Mouse (Mus musculus): ENCODE measurements at regions not wholly inside any gene's neighbourhood (a gene's known extent, or its start where the extent isn't known, plus 50 kb on each side); places are given as distances from the start of the nearest gene placed in this dataset.

GRCm38 (mm10) chr4:125339056-125339455 is 151.4 kb upstream of the Grik3 start:
- no peak for DNase-seq

- no peak for DNase-seq
These were observed 161.7 kb upstream of the Grik3 start for GRCm38 (mm10) chr4:125328806-125329205.

GRCm38 (mm10) chr4:125324495-125324894 is 166.0 kb upstream of the Grik3 start:
- no peak for DNase-seq

GRCm38 (mm10) chr4:125319343-125319742 is 171.2 kb upstream of the Grik3 start:
- no peak for DNase-seq

GRCm38 (mm10) chr4:125318293-125318692 is 172.2 kb upstream of the Grik3 start:
- no peak for DNase-seq

GRCm38 (mm10) chr4:125316876-125317275 is 173.6 kb upstream of the Grik3 start:
- no peak for DNase-seq

GRCm38 (mm10) chr4:125315818-125316217 is 174.7 kb upstream of the Grik3 start:
- no peak for DNase-seq

- DNase-seq, result no peak
These were observed 176.6 kb upstream of the Grik3 start for GRCm38 (mm10) chr4:125313892-125314291.

GRCm38 (mm10) chr4:125313252-125313651 is 177.2 kb upstream of the Grik3 start:
- DNase-seq, result no peak

GRCm38 (mm10) chr4:125308171-125308570 is 180.5 kb upstream of the Zc3h12a start:
- no peak for DNase-seq

GRCm38 (mm10) chr4:125305766-125306165 is 178.1 kb upstream of the Zc3h12a start:
- no peak for DNase-seq

- no peak for DNase-seq
These were observed 175.0 kb upstream of the Zc3h12a start for GRCm38 (mm10) chr4:125302660-125303059.

GRCm38 (mm10) chr4:125300503-125301457 is 173.1 kb upstream of the Zc3h12a start:
- peak; percentile 70 for DNase-seq

GRCm38 (mm10) chr4:125290761-125291160 is 163.1 kb upstream of the Zc3h12a start:
- no peak for DNase-seq

- no peak for DNase-seq
These were observed 162.1 kb upstream of the Zc3h12a start for GRCm38 (mm10) chr4:125289709-125290108.

- peak; percentile 39 for DNase-seq
These were observed 161.4 kb upstream of the Zc3h12a start for GRCm38 (mm10) chr4:125289031-125289449.

- no peak for DNase-seq
These were observed 155.3 kb upstream of the Zc3h12a start for GRCm38 (mm10) chr4:125282974-125283319.

- DNase-seq, result peak; percentile 71
These were observed 154.7 kb upstream of the Zc3h12a start for GRCm38 (mm10) chr4:125282154-125282973.

GRCm38 (mm10) chr4:125279165-125279564 is 151.5 kb upstream of the Zc3h12a start:
- DNase-seq, result no peak

- no peak for DNase-seq
These were observed 149.2 kb upstream of the Zc3h12a start for GRCm38 (mm10) chr4:125276861-125277260.

- DNase-seq, result no peak
These were observed 147.6 kb upstream of the Zc3h12a start for GRCm38 (mm10) chr4:125275259-125275658.

- no peak for DNase-seq
These were observed 143.3 kb upstream of the Zc3h12a start for GRCm38 (mm10) chr4:125270951-125271350.

GRCm38 (mm10) chr4:125266212-125266611 is 138.6 kb upstream of the Zc3h12a start:
- DNase-seq, result no peak

- DNase-seq, result peak; percentile 44
These were observed 137.9 kb upstream of the Zc3h12a start for GRCm38 (mm10) chr4:125265575-125265974.
